Mouse (Mus musculus) ovary, postnatal 36 days (tissue): ENCODE data around the gene Slc10a7.
"Not testable (repeated sequence)": the region's sequence is repeated elsewhere in the genome, so short reads cannot be mapped to it uniquely, and the experiment has no call there.

Experiments used
- DNase-seq: peaks from one replicate; pipeline ENCODE4 v3.0.0; 2022; ENCODE audit warnings: low spot score, mixed read lengths

The Slc10a7 gene

GRCm38 (mm10) chr8:78509273-78510031 is at the start of gene Slc10a7:
TSS of gene Slc10a7 (plus strand) at chr8:78509346.
- DNase-seq = peak; percentile 83

GRCm38 (mm10) chr8:78463941-78464340 is 45.2 kb upstream of the Slc10a7 start:
- DNase-seq = no peak

GRCm38 (mm10) chr8:78467889-78468288 is 41.3 kb upstream of the Slc10a7 start:
- DNase-seq = no peak

- DNase-seq = no peak
Observed at GRCm38 (mm10) chr8:78477051-78477829, 31.9 kb upstream of the Slc10a7 start.

GRCm38 (mm10) chr8:78489733-78490132 is 19.4 kb upstream of the Slc10a7 start:
- no peak for DNase-seq

- no peak for DNase-seq
Observed at GRCm38 (mm10) chr8:78493031-78493430, 16.1 kb upstream of the Slc10a7 start.

GRCm38 (mm10) chr8:78496273-78496672 is 12.9 kb upstream of the Slc10a7 start:
- DNase-seq = not testable (repeated sequence)

- no peak for DNase-seq
Observed at GRCm38 (mm10) chr8:78502706-78503105, 6.4 kb upstream of the Slc10a7 start.

- DNase-seq = no peak
Observed at GRCm38 (mm10) chr8:78507979-78508718, 997 bp upstream of the Slc10a7 start.

GRCm38 (mm10) chr8:78508719-78509272 is 350 bp upstream of the Slc10a7 start, which contains the start of gene Rbmxl1:
TSS of gene Rbmxl1 (minus strand) at chr8:78508898.
- DNase-seq = peak; percentile 89

- DNase-seq = no peak
Observed at GRCm38 (mm10) chr8:78510094-78510493, 948 bp downstream of the Slc10a7 start.

- DNase-seq = no peak
Observed at GRCm38 (mm10) chr8:78510926-78511325, 1.8 kb downstream of the Slc10a7 start.

GRCm38 (mm10) chr8:78513106-78513505 is 4.0 kb downstream of the Slc10a7 start:
- no peak for DNase-seq

GRCm38 (mm10) chr8:78514706-78515105 is 5.6 kb downstream of the Slc10a7 start:
- DNase-seq = no peak

- no peak for DNase-seq
Observed at GRCm38 (mm10) chr8:78515132-78515531, 6.0 kb downstream of the Slc10a7 start.

- DNase-seq = no peak
Observed at GRCm38 (mm10) chr8:78533981-78534380, 24.8 kb downstream of the Slc10a7 start.

- DNase-seq = no peak
Observed at GRCm38 (mm10) chr8:78536716-78537115, 27.6 kb downstream of the Slc10a7 start.

GRCm38 (mm10) chr8:78537795-78538194 is 28.6 kb downstream of the Slc10a7 start:
- DNase-seq = no peak

GRCm38 (mm10) chr8:78542670-78543069 is 33.5 kb downstream of the Slc10a7 start:
- DNase-seq = not testable (repeated sequence)

- no peak for DNase-seq
Observed at GRCm38 (mm10) chr8:78543621-78544020, 34.5 kb downstream of the Slc10a7 start.

GRCm38 (mm10) chr8:78544545-78544944 is 35.4 kb downstream of the Slc10a7 start:
- DNase-seq = no peak
